Mouse (Mus musculus) left cerebral cortex, postnatal 14 days (tissue): ENCODE measurements around the gene Gpx5. TPM values are rescaled to one million over a fixed set of nuclear protein-coding genes. Genes with fewer than 3 reads are reported as not detected.

ENCODE experiments used
- DNase-seq, 2 experiments: peaks; one replicate each; pipeline ENCODE4 v3.0.0; 2021 to 2022; ENCODE audit warnings: low spot score in 2 of 2, mixed read lengths in 1 of 2
- intact Hi-C: fragments of 180-260 bp; cut with DNase I; formaldehyde crosslinking; loops from one replicate; pipeline ENCODE4 v1.15.1; 2025
- total RNA-seq, 2 experiments: library from RNA; stranded (reverse); gene quantifications; 2 replicates each; pipeline ENCODE4 v1.2.3; 2021

The Gpx5 gene
- total RNA-seq, 2 experiments from 2014 or later = not detected

- intact Hi-C loops = no loop called here
- DNase-seq = no peak
Measured at GRCm38 (mm10) chr13:21243196-21243595, 49.3 kb downstream of the Gpx5 start.

GRCm38 (mm10) chr13:21242408-21243125 lies 50.0 kb downstream of the Gpx5 start:
- intact Hi-C loops = no loop called here
- DNase-seq = no peak

- intact Hi-C loops = no loop called here
- peak in 1 of 2 experiments; percentile 65 for DNase-seq
Measured at GRCm38 (mm10) chr13:21240788-21241187, 51.7 kb downstream of the Gpx5 start.

- intact Hi-C loops = no loop called here
Measured at GRCm38 (mm10) chr13:21237161-21237560, 55.4 kb downstream of the Gpx5 start.

GRCm38 (mm10) chr13:21236714-21237113 lies 55.8 kb downstream of the Gpx5 start:
- no peak for DNase-seq
- intact Hi-C loops = no loop called here

More at GRCm38 (mm10) chr13:21237161-21237560, 55.4 kb downstream of the Gpx5 start:
- no peak for DNase-seq

Other genes starting within 250 kb of the Gpx5 start
- not detected for gene Olfr1370, start 217.8 kb downstream of the Gpx5 start, total RNA-seq
- not detected for gene Olfr1369-ps1, start 181.2 kb downstream of the Gpx5 start, total RNA-seq
- gene Olfr263, start 163.1 kb downstream of the Gpx5 start, total RNA-seq = not detected
- not detected for gene Olfr1368, start 146.9 kb downstream of the Gpx5 start, total RNA-seq
- gene Trim27, start 113.3 kb downstream of the Gpx5 start, total RNA-seq = 10 to 100 TPM; 35.7 to 42.3 TPM
- under 1 TPM in 1 of 2 experiments, not detected in 1; 0.30 TPM for gene Gpx6, start 19.4 kb upstream of the Gpx5 start, total RNA-seq
- not detected for gene Olfr1367, start 54.2 kb upstream of the Gpx5 start, total RNA-seq
- gene Zscan12, start 70.1 kb upstream of the Gpx5 start, total RNA-seq = 1 to 10 TPM; 6.9 to 7.7 TPM
- 10 to 100 TPM; 38.3 to 40.1 TPM for gene Zkscan3, start 110.0 kb upstream of the Gpx5 start, total RNA-seq
- 1 to 10 TPM; 1.3 to 1.8 TPM for gene Pgbd1, start 148.3 kb upstream of the Gpx5 start, total RNA-seq
- 10 to 100 TPM; 33.9 to 39.7 TPM for gene Zscan26, start 161.0 kb upstream of the Gpx5 start, total RNA-seq
- gene Nkapl, start 175.8 kb upstream of the Gpx5 start, total RNA-seq = 1 to 10 TPM in 1 of 2 experiments, under 1 TPM in 1; 0.76 to 1.3 TPM
- 1 to 10 TPM; 7.2 to 7.3 TPM for gene Zkscan4, start 186.2 kb upstream of the Gpx5 start, total RNA-seq
- gene Gm10065, start 186.7 kb upstream of the Gpx5 start, total RNA-seq = not detected
- gene AK157302, start 202.5 kb upstream of the Gpx5 start, total RNA-seq = 10 to 100 TPM; 18.1 to 19.7 TPM
- gene Gm11273, start 208.7 kb upstream of the Gpx5 start, total RNA-seq = 10 to 100 TPM; 59.6 to 63.4 TPM
- gene Zkscan8, start 238.4 kb upstream of the Gpx5 start, total RNA-seq = 10 to 100 TPM; 12.7 to 13.2 TPM